Mouse (Mus musculus) retina, postnatal 7 days (tissue): ENCODE results near the gene Gls.

ENCODE experiments used
- DNase-seq: peaks from one replicate; pipeline ENCODE4 v3.0.0-alpha.2; 2012; ENCODE audit warnings: low read depth, low spot score

Gene Gls

GRCm38 (mm10) chr1:52233143-52233713 lies at the start of gene Gls:
Gene Gls, minus strand, starts transcription at chr1:52233232.
- DNase-seq: peak; percentile 92

- DNase-seq: no peak
These were observed 47.0 kb upstream of the Gls start for GRCm38 (mm10) chr1:52279831-52280595.

- no peak for DNase-seq
These were observed 46.3 kb upstream of the Gls start for GRCm38 (mm10) chr1:52279331-52279730.

- DNase-seq: no peak
These were observed 45.0 kb upstream of the Gls start for GRCm38 (mm10) chr1:52278073-52278472.

GRCm38 (mm10) chr1:52274210-52274609 lies 41.2 kb upstream of the Gls start:
- DNase-seq: no peak

GRCm38 (mm10) chr1:52272018-52272678 lies 39.1 kb upstream of the Gls start:
- DNase-seq: no peak

- no peak for DNase-seq
These were observed 37.3 kb upstream of the Gls start for GRCm38 (mm10) chr1:52270354-52270753.

- no peak for DNase-seq
These were observed 36.6 kb upstream of the Gls start for GRCm38 (mm10) chr1:52269596-52269995.

GRCm38 (mm10) chr1:52268006-52268405 lies 35.0 kb upstream of the Gls start:
- DNase-seq: no peak

- DNase-seq: peak; percentile 49
These were observed 34.6 kb upstream of the Gls start for GRCm38 (mm10) chr1:52267606-52268005.

GRCm38 (mm10) chr1:52265886-52266516 lies 33.0 kb upstream of the Gls start:
- DNase-seq: no peak

- DNase-seq: no peak
These were observed 31.3 kb upstream of the Gls start for GRCm38 (mm10) chr1:52264290-52264689.

GRCm38 (mm10) chr1:52260354-52261090 lies 27.5 kb upstream of the Gls start:
- DNase-seq: no peak

GRCm38 (mm10) chr1:52258006-52258749 lies 25.1 kb upstream of the Gls start:
- no peak for DNase-seq

GRCm38 (mm10) chr1:52256916-52257315 lies 23.9 kb upstream of the Gls start:
- no peak for DNase-seq

GRCm38 (mm10) chr1:52256194-52256593 lies 23.2 kb upstream of the Gls start:
- no peak for DNase-seq

- no peak for DNase-seq
These were observed 21.4 kb upstream of the Gls start for GRCm38 (mm10) chr1:52254411-52254810.

GRCm38 (mm10) chr1:52253386-52253785 lies 20.4 kb upstream of the Gls start:
- no peak for DNase-seq

GRCm38 (mm10) chr1:52252447-52252846 lies 19.4 kb upstream of the Gls start:
- no peak for DNase-seq

GRCm38 (mm10) chr1:52251038-52251735 lies 18.2 kb upstream of the Gls start:
- DNase-seq: no peak
